Mouse (Mus musculus) CH12.LX (cell line): ENCODE results near the gene Hinfp. TPM values are rescaled to one million over a fixed set of nuclear protein-coding genes. Genes with fewer than 3 reads are reported as not detected.

Experiments used
- DNase-seq: peaks from one replicate; pipeline ENCODE4 v3.0.0-alpha.2; 2013; ENCODE audit errors: extremely low read depth
- H3K27ac ChIP-seq: 2 replicates; pipeline ENCODE4 v1.5.1; 2012; ENCODE audit warnings: low read depth, mild to moderate bottlenecking, control low read depth, moderate library complexity; ENCODE audit not compliant: insufficient read depth
- H3K27me3 ChIP-seq: replicated peaks from 2 replicates; pipeline ENCODE3; 2012; ENCODE audit warnings: inconsistent platforms
- H3K36me3 ChIP-seq, 2 experiments: replicated peaks in 1 of 2; 2 replicates each; pipeline versions ENCODE3 to v1.6.1; 2012; ENCODE audit warnings: inconsistent platforms in 1 of 2, low read length in 1 of 2, mild to moderate bottlenecking in 1 of 2, mixed read lengths in 1 of 2, moderate library complexity in 1 of 2; ENCODE audit not compliant: control insufficient read depth in 1 of 2, insufficient read depth in 1 of 2
- H3K4me1 ChIP-seq, 2 experiments: 2 replicates each; pipeline ENCODE4 v1.6.1; 2012; ENCODE audit warnings: inconsistent platforms in 1 of 2, moderate library complexity in 1 of 2; ENCODE audit not compliant: insufficient read depth in 2 of 2, control insufficient read depth in 1 of 2
- H3K4me2 ChIP-seq: 2 replicates; pipeline ENCODE4 v1.6.1; 2012; ENCODE audit warnings: low read depth, mild to moderate bottlenecking, control low read depth; ENCODE audit not compliant: poor library complexity, insufficient read depth, severe bottlenecking
- H3K4me3 ChIP-seq, 3 experiments: fragments of 150-350 bp in 1 of 3; sonication (generic) in 1 of 3; replicated peaks in 1 of 3; 2 replicates each; pipeline versions ENCODE3 to v1.5.1; 2011 to 2012; ENCODE audit warnings: low read depth in 2 of 3, low read length in 2 of 3, mild to moderate bottlenecking in 2 of 3, moderate library complexity in 2 of 3, control low read depth in 1 of 3, improper control_type of control experiment in 1 of 3, inconsistent platforms in 1 of 3, mixed read lengths in 1 of 3; ENCODE audit not compliant: poor library complexity in 1 of 3
- H3K79me2 ChIP-seq: replicated peaks from 2 replicates; pipeline ENCODE4 v1.6.1; 2012; ENCODE audit warnings: mild to moderate bottlenecking, moderate library complexity; ENCODE audit not compliant: control insufficient read depth, poor library complexity, insufficient read depth, severe bottlenecking; ENCODE audit errors: extremely low read depth
- H3K9ac ChIP-seq: 2 replicates; pipeline ENCODE4 v1.6.1; 2012; ENCODE audit warnings: low read depth, mild to moderate bottlenecking, control low read depth, moderate library complexity; ENCODE audit not compliant: insufficient read depth
- H3K9me3 ChIP-seq: replicated peaks from 2 replicates; pipeline ENCODE3; 2012; ENCODE audit warnings: low read length, inconsistent platforms, mixed read lengths
- BHLHE40 ChIP-seq: IDR thresholded peaks from 2 replicates; pipeline ENCODE4 v1.6.1; 2011; ENCODE audit warnings: mild to moderate bottlenecking, low read depth, low read length, improper control_type of control experiment
- CTCF ChIP-seq, 2 experiments: IDR thresholded peaks in 1 of 2; conservative IDR thresholded peaks in 1 of 2; 2 replicates each; pipeline ENCODE4 v1.5.1; 2011 to 2012; ENCODE audit warnings: low read depth in 2 of 2, low read length in 2 of 2, improper control_type of control experiment in 1 of 2, inconsistent platforms in 1 of 2, mild to moderate bottlenecking in 1 of 2, moderate library complexity in 1 of 2
- E2F4 ChIP-seq: IDR thresholded peaks from 2 replicates; pipeline ENCODE4 v1.6.1; 2011; ENCODE audit warnings: low read depth, low read length, improper control_type of control experiment; ENCODE audit not compliant: insufficient replicate concordance
- ELF1 ChIP-seq: IDR thresholded peaks from 2 replicates; pipeline ENCODE4 v1.6.1; 2014; ENCODE audit warnings: low read depth, mild to moderate bottlenecking, inconsistent platforms, low read length, improper control_type of control experiment
- EP300 ChIP-seq: IDR thresholded peaks from 2 replicates; pipeline ENCODE4 v1.6.1; 2011; ENCODE audit warnings: low read length, improper control_type of control experiment
- GABPA ChIP-seq: IDR thresholded peaks from 2 replicates; pipeline ENCODE4 v1.6.1; 2012; ENCODE audit warnings: low read depth, low read length, improper control_type of control experiment, inconsistent platforms; ENCODE audit not compliant: insufficient replicate concordance
- JUN ChIP-seq: IDR thresholded peaks from 2 replicates; pipeline ENCODE4 v1.6.1; 2011; ENCODE audit warnings: low read depth, mild to moderate bottlenecking, low read length, improper control_type of control experiment, moderate library complexity; ENCODE audit not compliant: insufficient read depth
- JUND ChIP-seq: conservative IDR thresholded peaks from 2 replicates; pipeline ENCODE4 v1.6.1; 2011; ENCODE audit warnings: low read depth, low read length, improper control_type of control experiment
- MAX ChIP-seq: IDR thresholded peaks from 2 replicates; pipeline ENCODE4 v1.6.1; 2011; ENCODE audit warnings: low read length, improper control_type of control experiment
- MEF2A ChIP-seq: IDR thresholded peaks from 2 replicates; pipeline ENCODE4 v1.6.1; 2014; ENCODE audit warnings: low read depth, mild to moderate bottlenecking, inconsistent platforms, low read length, improper control_type of control experiment, borderline replicate concordance
- NELFE ChIP-seq: IDR thresholded peaks from 2 replicates; pipeline ENCODE4 v1.6.1; 2011; ENCODE audit warnings: low read depth, low read length, improper control_type of control experiment
- NRF1 ChIP-seq: IDR thresholded peaks from 2 replicates; pipeline ENCODE4 v1.6.1; 2014; ENCODE audit warnings: low read depth, mild to moderate bottlenecking, inconsistent platforms, low read length, improper control_type of control experiment, moderate library complexity
- RAD21 ChIP-seq: IDR thresholded peaks from 2 replicates; pipeline ENCODE4 v1.6.1; 2011; ENCODE audit warnings: low read depth, mild to moderate bottlenecking, low read length, improper control_type of control experiment, moderate library complexity
- RCOR1 ChIP-seq: conservative IDR thresholded peaks from 2 replicates; pipeline ENCODE4 v1.6.1; 2012; ENCODE audit warnings: low read depth, mild to moderate bottlenecking, inconsistent platforms, low read length, improper control_type of control experiment
- SMC3 ChIP-seq: IDR thresholded peaks from 2 replicates; pipeline ENCODE4 v1.6.1; 2011; ENCODE audit warnings: low read depth, low read length, improper control_type of control experiment
- TCF12 ChIP-seq: IDR thresholded peaks from 2 replicates; pipeline ENCODE4 v1.6.1; 2014; ENCODE audit warnings: low read depth, mild to moderate bottlenecking, inconsistent platforms, low read length, improper control_type of control experiment
- USF1 ChIP-seq: IDR thresholded peaks from 2 replicates; pipeline ENCODE4 v1.6.1; 2014; ENCODE audit warnings: low read depth, mild to moderate bottlenecking, inconsistent platforms, low read length, improper control_type of control experiment
- USF2 ChIP-seq: conservative IDR thresholded peaks from 2 replicates; pipeline ENCODE4 v1.6.1; 2011; ENCODE audit warnings: low read depth, low read length, improper control_type of control experiment
- ZC3H11A ChIP-seq: IDR thresholded peaks from 2 replicates; pipeline ENCODE4 v1.6.1; 2012; ENCODE audit warnings: low read depth, mild to moderate bottlenecking, inconsistent platforms, low read length, improper control_type of control experiment
- ZNF384 ChIP-seq: IDR thresholded peaks from 2 replicates; pipeline ENCODE4 v1.6.1; 2012; ENCODE audit warnings: low read depth, low read length, improper control_type of control experiment, inconsistent platforms
- dilution Hi-C: fragments of 300-500 bp; cut with MboI; formaldehyde crosslinking; loops from 2 replicates; pipeline ENCODE4 v1.14.3; 2020; ENCODE audit warnings: low sequenced_read_pairs; ENCODE audit not compliant: extremely low pct_unique_long_range_greater_than_20kb, extremely low pct_ligation_motif_present
- in situ Hi-C: fragments of 300-500 bp; cut with MboI; formaldehyde crosslinking; loops from 3 replicates; pipeline ENCODE4 v1.14.3; 2019; ENCODE audit warnings: low sequenced_read_pairs, low pct_ligation_motif_present, low pct_unique_long_range_greater_than_20kb, mixed read lengths
- polyA plus RNA-seq: library from polyadenylated mRNA; unstranded; fragments of >175 nt; gene quantifications from 2 replicates; pipeline ENCODE4 v1.2.1, GENCODE M21; 2012; ENCODE audit warnings: low read depth; ENCODE audit not compliant: insufficient read length
- total RNA-seq, 2 experiments: library from RNA; depleted of rRNA; stranded (reverse); fragments of 300-350 nt in 1 of 2; fragments of >200 nt in 1 of 2; gene quantifications; 2 replicates each; pipeline ENCODE4 v1.2.3; 2012 to 2014

Hinfp gene
- total and polyA plus RNA-seq, 3 experiments = 14.0 to 18.9 (median 16.6) TPM

DNA sequence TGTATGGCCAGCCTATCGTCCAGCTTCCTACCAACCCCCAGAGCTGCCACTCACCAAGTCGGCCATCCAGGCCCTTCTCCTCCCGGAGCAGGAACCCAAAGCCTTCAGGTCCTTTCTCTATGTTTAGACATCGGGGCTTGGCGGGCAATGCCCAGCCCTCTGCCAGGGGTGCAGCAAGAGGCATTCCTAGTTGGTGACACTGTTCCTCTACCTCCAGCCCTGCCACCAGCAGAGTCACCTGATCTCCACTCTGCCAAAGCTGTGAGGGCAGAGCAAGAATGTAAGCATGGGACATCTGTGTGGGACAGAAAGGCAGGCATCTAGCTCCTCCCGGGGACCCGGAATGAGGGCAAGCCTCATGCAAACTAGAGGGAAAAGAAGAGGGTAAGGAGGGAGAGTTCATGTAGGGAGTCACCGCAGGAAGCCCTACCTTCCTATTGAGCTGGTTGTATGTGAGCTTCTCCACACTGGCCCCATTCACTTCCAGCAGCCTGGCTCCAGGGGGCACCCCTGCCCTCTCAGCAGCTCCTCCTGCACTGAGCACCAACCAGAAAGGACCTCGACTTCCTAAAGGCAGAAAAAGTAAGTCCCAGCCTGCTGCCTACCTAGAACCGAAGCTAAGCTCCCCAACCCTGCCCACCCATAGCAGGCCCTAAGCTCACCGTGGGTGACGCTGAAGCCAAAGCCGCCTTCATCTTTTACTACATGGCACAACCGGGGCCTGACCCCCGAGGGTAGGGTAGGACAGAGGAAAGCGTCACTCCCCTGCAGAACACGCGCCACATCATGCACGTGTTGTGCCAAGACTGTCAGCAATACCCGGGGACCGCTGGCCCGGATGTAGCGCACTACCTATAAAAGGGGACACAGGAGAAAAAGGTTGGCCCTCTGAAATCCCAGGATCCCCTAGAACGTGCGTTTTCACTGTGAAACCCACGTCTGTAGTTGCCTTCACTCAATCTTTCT is 56.0 kb downstream of the Hinfp start:
- in situ Hi-C loops = no loop called here
- no peak overlapping the region for H3K4me2 ChIP-seq
- TF ChIP-seq ELF1 = no peak
- TF ChIP-seq SMC3 = peak; percentile 62
- TF ChIP-seq JUN = no peak
- peak in 1 of 2 experiments; percentile 68; a peak in 2 of 4 replicates for TF ChIP-seq CTCF (conservative IDR thresholded peaks at IDR 0.05 in 1 of 2, IDR thresholded peaks at IDR 0.05 in 1 of 2; ENCODE audit: low read depth in 2 of 2, low read length in 2 of 2)
- no peak for TF ChIP-seq NELFE
- no peak for TF ChIP-seq GABPA
- TF ChIP-seq BHLHE40 = no peak
- TF ChIP-seq USF2 = no peak
- peak; percentile 64 for TF ChIP-seq RAD21
- TF ChIP-seq ZNF384 = no peak
- TF ChIP-seq, all 38 proteins: peak for 3
- Histone ChIP-seq H3K4me3 (no peak overlapping the region), H3K9me3 (no peaks in the 10 kb centered on the region), H3K27me3 (no peaks in the 10 kb centered on the region), H3K79me2 (no peaks in the 10 kb centered on the region), H3K36me3 (peaks cover 8 to 22% of the 10 kb centered on the region in 2 experiments), H3K27ac (no peak overlapping the region), H3K4me1 (peaks cover 0 to 6% of the 10 kb centered on the region in 2 experiments; a peak in 1 of 4 replicates), H3K9ac (no peak overlapping the region)
- dilution Hi-C loops = no loop called here
- DNase-seq = no peak

DNA sequence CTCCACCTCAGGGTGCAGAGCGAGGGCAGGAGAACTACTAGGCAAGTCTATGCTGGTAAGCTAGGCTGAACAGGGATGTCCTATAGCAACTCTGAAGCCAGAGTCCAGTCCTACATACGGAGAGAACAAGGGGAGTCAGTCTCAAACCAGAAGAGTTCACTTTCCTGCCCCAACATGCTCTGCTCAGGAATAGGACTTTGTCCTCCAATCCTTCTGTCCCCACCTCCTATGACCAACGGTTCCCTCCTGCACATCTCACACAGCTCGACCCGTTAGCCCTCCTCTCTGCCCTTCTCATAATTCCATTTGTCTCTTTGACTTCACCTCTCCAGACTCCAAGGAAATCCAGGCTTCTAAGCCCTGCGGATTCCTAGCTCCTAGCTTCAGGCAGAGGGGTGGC is 57.6 kb downstream of the Hinfp start:
- Histone ChIP-seq H3K79me2 (no peaks in the 10 kb centered on the region), H3K4me3 (no peak overlapping the region)
- dilution Hi-C loops = no loop called here
- TF ChIP-seq TCF12 (no peak), RCOR1 (no peak), EP300 (no peak), MAX (no peak), E2F4 (no peak), JUND (no peak), NRF1 (no peak), MEF2A (no peak), ZC3H11A (no peak), USF1 (no peak)
- TF ChIP-seq, all 38 proteins: peak for 0
- Histone ChIP-seq H3K4me2 (no peak overlapping the region), H3K4me1 (peaks cover 0 to 6% of the 10 kb centered on the region in 2 experiments; a peak in 1 of 4 replicates), H3K9ac (no peak overlapping the region), H3K36me3 (peaks cover 6 to 10% of the 10 kb centered on the region in 2 experiments), H3K27me3 (no peaks in the 10 kb centered on the region), H3K9me3 (no peaks in the 10 kb centered on the region), H3K27ac (no peak overlapping the region)
- no peak for DNase-seq
- in situ Hi-C loops = no loop called here
